Mouse (Mus musculus) retina, postnatal 1 day (tissue): ENCODE data around the gene Tspan5.
A peak's percentile ranks its signal among the peaks of the same experiment; 100 is the strongest.

ENCODE experiments used
- DNase-seq: peaks from one replicate; pipeline ENCODE4 v3.0.0-alpha.2; 2012

Gene Tspan5

GRCm38 (mm10) chr3:138744030-138744774, 2.2 kb downstream of the Tspan5 start:
- DNase-seq, result no peak

GRCm38 (mm10) chr3:138745091-138745490, 3.1 kb downstream of the Tspan5 start:
- DNase-seq, result no peak

GRCm38 (mm10) chr3:138745596-138745995, 3.6 kb downstream of the Tspan5 start:
- no peak for DNase-seq

GRCm38 (mm10) chr3:138746556-138746955, 4.6 kb downstream of the Tspan5 start:
- DNase-seq, result no peak

GRCm38 (mm10) chr3:138747035-138747434, 5.0 kb downstream of the Tspan5 start:
- no peak for DNase-seq

- no peak for DNase-seq
Measured at GRCm38 (mm10) chr3:138747985-138748384, 6.0 kb downstream of the Tspan5 start.

- DNase-seq, result no peak
Measured at GRCm38 (mm10) chr3:138749645-138750044, 7.7 kb downstream of the Tspan5 start.

- DNase-seq, result no peak
Measured at GRCm38 (mm10) chr3:138751328-138751727, 9.3 kb downstream of the Tspan5 start.

- DNase-seq, result no peak
Measured at GRCm38 (mm10) chr3:138752056-138752455, 10.1 kb downstream of the Tspan5 start.

- no peak for DNase-seq
Measured at GRCm38 (mm10) chr3:138752769-138753168, 10.8 kb downstream of the Tspan5 start.

GRCm38 (mm10) chr3:138753182-138753885, 11.3 kb downstream of the Tspan5 start:
- DNase-seq, result no peak

GRCm38 (mm10) chr3:138754328-138754727, 12.3 kb downstream of the Tspan5 start:
- DNase-seq, result no peak

- DNase-seq, result no peak
Measured at GRCm38 (mm10) chr3:138757283-138757682, 15.3 kb downstream of the Tspan5 start.

- no peak for DNase-seq
Measured at GRCm38 (mm10) chr3:138759968-138760684, 18.1 kb downstream of the Tspan5 start.

GRCm38 (mm10) chr3:138760685-138761119, 18.7 kb downstream of the Tspan5 start:
- peak; percentile 47 for DNase-seq

- DNase-seq, result no peak
Measured at GRCm38 (mm10) chr3:138761531-138761930, 19.5 kb downstream of the Tspan5 start.

GRCm38 (mm10) chr3:138763941-138764340, 21.9 kb downstream of the Tspan5 start:
- no peak for DNase-seq

- DNase-seq, result no peak
Measured at GRCm38 (mm10) chr3:138764782-138765181, 22.8 kb downstream of the Tspan5 start.

GRCm38 (mm10) chr3:138767034-138767433, 25.0 kb downstream of the Tspan5 start:
- DNase-seq, result no peak

GRCm38 (mm10) chr3:138768541-138769093, 26.6 kb downstream of the Tspan5 start:
- no peak for DNase-seq

- DNase-seq, result no peak
Measured at GRCm38 (mm10) chr3:138770650-138771331, 28.8 kb downstream of the Tspan5 start.

- DNase-seq, result no peak
Measured at GRCm38 (mm10) chr3:138771549-138772333, 29.7 kb downstream of the Tspan5 start.
